Mouse (Mus musculus): ENCODE results near the gene Hectd4. TPM values are rescaled to one million over a fixed set of nuclear protein-coding genes. Genes with fewer than 3 reads are reported as not detected.

Hectd4 gene
- polyA plus RNA-seq, 1 experiment from 2014 or later, result 5.8 TPM

DNA sequence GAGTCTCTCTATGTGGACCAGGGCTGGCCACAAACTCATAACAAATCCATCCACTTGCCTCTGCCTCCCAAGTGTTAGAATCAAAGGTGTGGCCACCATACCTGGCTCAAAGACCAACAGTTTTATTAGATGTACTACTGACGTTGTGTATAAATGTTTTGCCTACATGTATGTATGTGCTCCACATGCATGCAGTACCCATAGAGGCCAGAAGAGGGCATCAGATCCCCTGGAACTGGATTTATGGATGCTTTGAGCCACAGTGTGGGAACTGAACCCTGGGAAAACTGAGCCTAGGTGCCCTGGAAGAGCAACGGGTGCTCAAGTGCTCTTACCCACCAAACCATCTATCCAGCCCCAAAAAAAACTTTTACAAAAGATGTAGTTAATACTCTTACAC, 160.7 kb downstream of the Hectd4 start:
- Histone ChIP-seq H3K4me2 (ENCODE audit: low read length) (no peak overlapping the region), H3K9ac (ENCODE audit: low read length) (no peak overlapping the region), H3K4me1 (ENCODE audit: control insufficient read depth in 2 of 2, insufficient read depth in 2 of 2, low read length in 2 of 2) (peaks cover 0 to 15% of the 10 kb centered on the region in 2 experiments; a peak in 2 of 4 replicates), H3K36me3 (ENCODE audit: control insufficient read depth, insufficient read depth, low read length) (peaks cover 81% of the 10 kb centered on the region), H3K27ac (replicated peaks in 1 of 2; ENCODE audit: control insufficient read depth in 1 of 2, insufficient read depth in 1 of 2, low read depth in 2 of 2, low read length in 2 of 2) (no peak overlapping the region), H3K9me3 (ENCODE audit: control insufficient read depth, low read length) (0 out of 2 replicates have a peak, but pooled peaks cover 3% of the 10 kb centered on the region), H3K4me3 (ENCODE audit: control insufficient read depth in 1 of 2, insufficient read depth in 1 of 2, low read depth in 1 of 2, low read length in 2 of 2) (no peak overlapping the region), H3K27me3 (ENCODE audit: control insufficient read depth, insufficient read depth, low read length) (no peaks in the 10 kb centered on the region)
- ATAC-seq (ENCODE audit: insufficient number of reproducible peaks, insufficient read depth, low FRiP score, low read depth), result no peak
- 91% methylated on average over 2 of the region's 2 CpGs for WGBS

DNA sequence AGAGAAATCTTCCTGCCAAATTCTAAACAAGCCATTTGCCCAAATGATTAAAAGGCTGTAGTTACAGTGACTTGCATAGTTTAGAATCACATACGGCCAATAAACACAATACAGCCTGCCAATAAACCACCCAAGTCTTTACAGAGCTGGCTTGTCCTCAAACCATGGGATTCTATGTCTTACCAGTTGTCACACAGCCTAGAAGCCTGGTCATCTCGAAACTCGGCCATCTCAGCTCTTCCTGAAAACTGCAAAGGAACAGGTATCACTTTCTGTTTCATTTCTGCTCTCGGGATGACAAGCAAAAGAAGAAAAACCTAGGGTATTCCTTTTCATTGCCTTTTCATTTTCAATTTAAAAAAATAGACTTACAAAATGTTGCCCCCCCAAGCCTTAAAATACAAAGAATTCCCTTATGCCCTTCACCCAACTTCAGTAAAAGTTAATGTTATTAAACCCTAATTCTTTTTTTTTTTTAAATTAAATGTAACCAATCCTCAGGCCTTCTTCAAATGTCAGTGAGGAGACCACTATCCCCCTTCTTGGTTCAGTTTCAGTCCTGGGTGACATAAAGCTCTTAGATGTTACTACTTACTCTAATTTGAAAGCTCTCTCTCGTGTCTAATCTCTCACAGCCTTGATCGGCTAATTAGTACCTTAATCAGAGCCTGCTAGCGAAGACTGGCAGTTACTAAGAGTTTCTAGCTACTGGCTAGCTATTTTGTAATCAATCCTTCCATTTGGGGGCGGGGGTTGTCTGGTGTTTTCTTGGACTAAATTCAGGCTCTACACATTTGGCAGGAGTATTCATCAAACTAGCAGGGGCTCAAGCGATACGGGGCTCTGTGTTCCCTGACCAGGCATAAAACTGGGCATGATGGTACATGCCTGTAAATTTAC, 164.1 kb downstream of the Hectd4 start:
- H3K27ac ChIP-seq (replicated peaks in 1 of 2; ENCODE audit: control insufficient read depth in 1 of 2, insufficient read depth in 1 of 2, low read depth in 2 of 2, low read length in 2 of 2), result peak overlapping the region; percentile 95 to 98
- ATAC-seq (ENCODE audit: insufficient number of reproducible peaks, insufficient read depth, low FRiP score, low read depth), result no peak
- H3K9ac ChIP-seq (ENCODE audit: low read length), result peak overlapping the region; percentile 83
- H3K36me3 ChIP-seq (ENCODE audit: control insufficient read depth, insufficient read depth, low read length), result peaks cover 47% of the 10 kb centered on the region
- H3K4me3 ChIP-seq (ENCODE audit: control insufficient read depth in 1 of 2, insufficient read depth in 1 of 2, low read depth in 1 of 2, low read length in 2 of 2), result peak overlapping the region; percentile 78 to 91
- WGBS, result 52% methylated on average over 10 of the region's 10 CpGs
- no peaks in the 10 kb centered on the region for H3K27me3 ChIP-seq (ENCODE audit: control insufficient read depth, insufficient read depth, low read length)
- peaks cover 0 to 27% of the 10 kb centered on the region in 2 experiments; a peak in 3 of 4 replicates for H3K4me1 ChIP-seq (ENCODE audit: control insufficient read depth in 2 of 2, insufficient read depth in 2 of 2, low read length in 2 of 2)
- peak overlapping the region; percentile 77 for H3K4me2 ChIP-seq (ENCODE audit: low read length)
- H3K9me3 ChIP-seq (ENCODE audit: control insufficient read depth, low read length), result 0 out of 2 replicates have a peak, but pooled peaks cover 3% of the 10 kb centered on the region

DNA sequence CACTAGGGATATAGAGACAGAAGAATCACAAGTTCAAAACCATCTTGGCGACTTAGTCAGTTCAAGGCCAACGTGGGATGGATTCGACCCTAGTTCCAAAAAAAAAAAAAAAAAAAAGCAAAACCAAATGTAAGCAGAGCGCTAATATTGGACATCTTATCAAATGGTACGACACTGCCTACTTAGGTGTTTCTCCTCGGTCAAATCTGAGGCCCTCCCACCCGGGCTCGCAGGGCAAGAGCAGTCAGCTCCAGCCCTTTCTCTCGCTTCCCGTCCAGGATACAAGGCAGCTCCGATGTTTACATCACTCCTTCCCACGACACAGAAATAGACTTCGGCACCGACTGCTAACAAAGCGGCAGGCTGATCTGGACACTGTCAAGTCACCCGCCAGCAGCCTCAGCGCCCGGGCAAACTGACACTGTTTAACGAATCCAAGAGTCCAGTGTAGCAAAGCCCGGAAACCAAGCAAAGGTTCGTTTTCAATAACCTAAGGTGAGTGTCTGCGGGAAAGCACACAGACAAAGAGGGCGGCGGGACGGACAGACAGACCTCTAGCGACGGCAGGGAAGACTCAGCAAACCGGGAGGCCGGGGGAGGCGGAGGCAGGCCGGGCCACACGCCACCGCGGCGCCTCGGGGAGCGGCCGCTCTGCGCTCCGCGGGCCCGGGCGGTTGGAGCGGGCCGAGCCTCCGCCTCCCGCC, 164.9 kb downstream of the Hectd4 start:
- Histone ChIP-seq H3K4me2 (ENCODE audit: low read length) (peak overlapping the region; percentile 77), H3K36me3 (ENCODE audit: control insufficient read depth, insufficient read depth, low read length) (peaks cover 39% of the 10 kb centered on the region), H3K27me3 (ENCODE audit: control insufficient read depth, insufficient read depth, low read length) (no peaks in the 10 kb centered on the region), H3K9ac (ENCODE audit: low read length) (peak overlapping the region; percentile 83), H3K4me3 (ENCODE audit: control insufficient read depth in 1 of 2, insufficient read depth in 1 of 2, low read depth in 1 of 2, low read length in 2 of 2) (peak overlapping the region; percentile 78 to 91), H3K4me1 (ENCODE audit: control insufficient read depth in 2 of 2, insufficient read depth in 2 of 2, low read length in 2 of 2) (peaks cover 0 to 27% of the 10 kb centered on the region in 2 experiments; a peak in 3 of 4 replicates), H3K9me3 (ENCODE audit: control insufficient read depth, low read length) (0 out of 2 replicates have a peak, but pooled peaks cover 3% of the 10 kb centered on the region), H3K27ac (replicated peaks in 1 of 2; ENCODE audit: control insufficient read depth in 1 of 2, insufficient read depth in 1 of 2, low read depth in 2 of 2, low read length in 2 of 2) (peak overlapping the region; percentile 95 to 98)
- ATAC-seq (ENCODE audit: insufficient number of reproducible peaks, insufficient read depth, low FRiP score, low read depth), result peak; percentile 84
- WGBS, result under 1% methylated on average over 41 of the region's 47 CpGs

DNA sequence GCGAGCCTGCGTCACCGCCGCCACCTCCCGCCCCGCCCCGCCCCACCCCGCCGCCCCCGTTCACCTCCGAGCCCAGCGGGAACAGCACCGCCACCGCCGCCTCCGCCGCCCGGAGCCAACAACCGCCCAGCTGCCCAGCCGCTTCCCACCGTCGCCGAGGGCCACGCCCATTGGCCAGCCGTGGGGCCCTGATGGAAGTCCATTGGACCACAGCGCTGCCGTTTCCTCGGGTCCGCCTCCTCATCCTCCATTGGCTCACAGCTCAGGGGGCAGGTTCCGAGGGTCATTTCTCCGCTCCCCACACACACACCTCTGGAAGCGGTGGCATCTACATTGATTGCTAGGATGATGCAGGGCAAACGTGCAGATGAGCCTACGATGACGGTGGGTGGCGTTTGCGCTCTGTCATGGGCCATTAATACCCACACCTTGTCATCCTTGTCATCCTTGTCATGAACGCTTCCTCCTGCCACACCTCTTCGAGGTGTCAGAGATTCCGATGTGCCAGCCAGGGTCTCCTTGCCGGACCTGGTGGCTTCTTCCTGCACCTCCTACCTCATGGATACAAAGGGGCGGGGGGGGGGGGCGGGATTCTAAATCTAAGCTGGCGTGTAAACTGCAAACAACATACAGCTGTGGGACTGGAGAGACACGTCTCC, 165.6 kb downstream of the Hectd4 start, which contains the start of gene Trafd1:
Gene Trafd1 (minus strand): TSS at position 172 of the 659 bp plus-strand sequence.
- Histone ChIP-seq H3K27ac (replicated peaks in 1 of 2; ENCODE audit: control insufficient read depth in 1 of 2, insufficient read depth in 1 of 2, low read depth in 2 of 2, low read length in 2 of 2) (peak within 1 kb of the TSS; percentile 95 to 98), H3K4me2 (ENCODE audit: low read length) (peak within 1 kb of the TSS; percentile 77), H3K27me3 (ENCODE audit: control insufficient read depth, insufficient read depth, low read length) (no peaks in the 10 kb centered on the region), H3K9ac (ENCODE audit: low read length) (peak within 1 kb of the TSS; percentile 83), H3K4me3 (ENCODE audit: control insufficient read depth in 1 of 2, insufficient read depth in 1 of 2, low read depth in 1 of 2, low read length in 2 of 2) (peak within 1 kb of the TSS; percentile 78 to 91), H3K36me3 (ENCODE audit: control insufficient read depth, insufficient read depth, low read length) (peaks cover 32% of the 10 kb centered on the region), H3K4me1 (ENCODE audit: control insufficient read depth in 2 of 2, insufficient read depth in 2 of 2, low read length in 2 of 2) (peaks cover 0 to 27% of the 10 kb centered on the region in 2 experiments; a peak in 3 of 4 replicates), H3K9me3 (ENCODE audit: control insufficient read depth, low read length) (0 out of 2 replicates have a peak, but pooled peaks cover 3% of the 10 kb centered on the region)
- under 1% methylated on average over 37 of the region's 45 CpGs for WGBS
- peak; percentile 92 for ATAC-seq (ENCODE audit: insufficient number of reproducible peaks, insufficient read depth, low FRiP score, low read depth)

DNA sequence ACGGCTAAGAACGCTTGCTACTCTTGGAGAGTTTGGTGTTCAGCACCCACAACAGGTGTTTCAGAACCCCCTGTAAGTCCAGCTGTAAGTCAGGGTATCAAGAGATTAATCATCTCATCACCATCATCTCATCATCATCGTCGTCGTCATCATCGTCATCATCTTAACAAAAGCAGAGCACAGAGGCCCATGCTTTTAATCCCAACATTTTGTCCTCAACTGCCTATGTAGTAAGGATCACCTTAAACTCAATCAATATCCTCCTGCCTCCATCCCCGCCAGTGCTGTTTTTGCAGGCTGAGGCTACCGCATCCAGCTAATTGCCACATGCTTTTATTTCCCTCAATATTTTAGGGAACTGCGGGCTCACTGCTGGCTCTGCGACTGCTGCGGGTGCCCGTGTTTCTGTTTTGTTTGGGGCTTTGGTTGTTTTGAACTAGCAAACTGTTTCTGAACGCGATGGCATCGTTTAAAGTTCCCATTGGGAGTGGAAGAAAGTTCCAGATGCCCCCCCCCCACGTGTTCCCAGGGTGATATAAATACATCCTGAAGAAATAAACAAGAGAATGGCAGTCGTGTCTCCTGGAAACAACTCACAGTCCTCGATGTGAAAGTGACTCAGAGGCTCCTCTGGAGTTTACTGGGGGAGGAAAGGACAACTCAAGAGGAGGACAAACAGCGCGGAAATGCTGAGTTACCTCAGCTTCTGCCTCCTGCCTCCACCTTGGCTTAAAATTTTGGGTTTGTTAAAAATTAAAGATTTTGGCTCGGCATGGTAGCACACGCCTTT, 166.3 kb downstream of the Hectd4 start:
- WGBS, result 33% methylated on average over 22 of the region's 22 CpGs
- ATAC-seq (ENCODE audit: insufficient number of reproducible peaks, insufficient read depth, low FRiP score, low read depth), result no peak
- Histone ChIP-seq H3K4me1 (ENCODE audit: control insufficient read depth in 2 of 2, insufficient read depth in 2 of 2, low read length in 2 of 2) (peaks cover 0 to 27% of the 10 kb centered on the region in 2 experiments; a peak in 3 of 4 replicates), H3K27ac (replicated peaks in 1 of 2; ENCODE audit: control insufficient read depth in 1 of 2, insufficient read depth in 1 of 2, low read depth in 2 of 2, low read length in 2 of 2) (peak overlapping the region in 1 of 2 experiments; percentile 16; a peak in 1 of 4 replicates), H3K27me3 (ENCODE audit: control insufficient read depth, insufficient read depth, low read length) (no peaks in the 10 kb centered on the region), H3K9me3 (ENCODE audit: control insufficient read depth, low read length) (no peaks in the 10 kb centered on the region), H3K36me3 (ENCODE audit: control insufficient read depth, insufficient read depth, low read length) (peaks cover 25% of the 10 kb centered on the region), H3K9ac (ENCODE audit: low read length) (peak overlapping the region; percentile 52), H3K4me3 (ENCODE audit: control insufficient read depth in 1 of 2, insufficient read depth in 1 of 2, low read depth in 1 of 2, low read length in 2 of 2) (peak overlapping the region in 1 of 2 experiments; percentile 78; a peak in 2 of 4 replicates), H3K4me2 (ENCODE audit: low read length) (peak overlapping the region; percentile 77)

DNA sequence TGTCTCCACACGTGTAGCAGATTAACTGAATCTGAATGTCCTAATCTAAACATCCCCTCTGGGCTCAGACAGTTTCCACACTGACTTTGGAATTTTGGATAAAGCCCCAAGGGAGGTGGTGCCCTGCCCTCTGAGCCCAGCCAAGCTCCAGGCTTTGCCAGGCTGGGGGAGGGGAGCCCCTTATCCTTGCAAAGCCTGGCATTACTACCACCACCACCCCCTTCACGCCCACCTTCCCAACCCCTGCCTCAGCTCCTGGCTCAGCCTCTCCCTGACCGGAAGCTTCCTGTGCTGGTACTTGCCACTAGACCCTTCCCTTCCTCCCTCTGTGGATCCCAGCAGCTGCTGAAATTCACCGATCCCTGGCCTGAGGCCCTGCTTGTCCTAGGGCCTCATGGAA, 167.1 kb downstream of the Hectd4 start:
- no peak overlapping the region for H3K27ac ChIP-seq (replicated peaks in 1 of 2; ENCODE audit: control insufficient read depth in 1 of 2, insufficient read depth in 1 of 2, low read depth in 2 of 2, low read length in 2 of 2)
- no peaks in the 10 kb centered on the region for H3K27me3 ChIP-seq (ENCODE audit: control insufficient read depth, insufficient read depth, low read length)
- no peak for ATAC-seq (ENCODE audit: insufficient number of reproducible peaks, insufficient read depth, low FRiP score, low read depth)
- no peak overlapping the region for H3K9ac ChIP-seq (ENCODE audit: low read length)
- no peak overlapping the region for H3K4me3 ChIP-seq (ENCODE audit: control insufficient read depth in 1 of 2, insufficient read depth in 1 of 2, low read depth in 1 of 2, low read length in 2 of 2)
- peaks cover 17% of the 10 kb centered on the region for H3K36me3 ChIP-seq (ENCODE audit: control insufficient read depth, insufficient read depth, low read length)
- no peak overlapping the region for H3K4me2 ChIP-seq (ENCODE audit: low read length)
- no peaks in the 10 kb centered on the region for H3K9me3 ChIP-seq (ENCODE audit: control insufficient read depth, low read length)
- 47% methylated on average over 4 of the region's 4 CpGs for WGBS
- H3K4me1 ChIP-seq (ENCODE audit: control insufficient read depth in 2 of 2, insufficient read depth in 2 of 2, low read length in 2 of 2), result peaks cover 0 to 27% of the 10 kb centered on the region in 2 experiments; a peak in 3 of 4 replicates
